25 mouse cellular contexts compared by ENCODE assay signal in the genomic region with DNA sequence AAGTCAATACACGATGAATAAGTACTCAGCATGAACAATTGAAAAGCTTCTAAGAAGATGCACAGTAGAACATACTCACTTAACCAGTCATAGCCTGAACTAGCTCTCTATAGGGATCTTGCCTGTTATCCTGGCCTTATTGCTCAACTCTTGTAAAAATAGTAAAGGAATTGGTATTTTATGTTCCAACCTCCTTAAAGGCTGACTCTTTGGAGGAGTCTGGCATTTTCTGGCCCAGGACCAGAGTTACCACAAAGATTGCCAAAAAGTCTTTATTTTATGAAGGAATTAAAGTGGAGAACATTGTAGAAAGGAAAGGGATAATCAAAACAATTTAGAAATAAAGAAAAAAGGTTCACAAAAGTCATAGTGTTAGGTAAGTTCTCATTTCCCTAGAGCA. TPM values are rescaled to one million over a fixed set of nuclear protein-coding genes. Genes with fewer than 3 reads are reported as not detected.
"Had no signal": no experiment of that assay in that cellular context is flagged by ENCODE, and none has a peak within 500 bp of the region (broad histone marks: within the 10 kb centered on the region; RNA-seq: fewer than 3 reads in every experiment).

No protein-coding gene starts in this region.

- H3K27me3 ChIP-seq: heart, embryonic 12.5 days; hindbrain, embryonic 12.5 days; intestine, embryonic 15.5 days; kidney, embryonic 15.5 days; limb, embryonic 12.5 days; liver, embryonic 12.5 days had no signal

- DNase-seq: gastrocnemius, adult 2 months; gastrocnemius, postnatal 10 days; gastrocnemius, postnatal 25 days; heart, adult 18-20 months; heart, postnatal 10 days; heart, postnatal 4 days; kidney, adult 18-20 months; kidney, adult 8-10 months; kidney, postnatal 14 days; kidney, postnatal 36 days; layer of hippocampus, adult 9-11 months; layer of hippocampus, postnatal 36 days; left cerebral cortex, postnatal 4 days had no signal

- H3K4me2 ChIP-seq: heart, embryonic 12.5 days; hindbrain, embryonic 12.5 days; hindbrain, embryonic 14.5 days; intestine, embryonic 15.5 days; kidney, embryonic 15.5 days; limb, embryonic 12.5 days; liver, embryonic 12.5 days had no signal

- H3K4me3 ChIP-seq: gastrocnemius, adult 2 months; heart, embryonic 10.5 days; heart, embryonic 12.5 days; hindbrain, embryonic 10.5 days; hindbrain, embryonic 12.5 days; intestine, embryonic 15.5 days; kidney, embryonic 15.5 days; limb, embryonic 12.5 days; liver, embryonic 12.5 days had no signal

- ATAC-seq: hindbrain, embryonic 16.5 days; inflammation-experienced regulatory T-cells, adult 6 months; intestine, embryonic 15.5 days; intestine, postnatal 0 days; liver, embryonic 12.5 days had no signal

- H3K36me3 ChIP-seq: heart, embryonic 10.5 days; heart, embryonic 12.5 days; hindbrain, embryonic 10.5 days; hindbrain, embryonic 12.5 days; intestine, embryonic 15.5 days; kidney, embryonic 15.5 days; limb, embryonic 12.5 days; liver, embryonic 12.5 days had no signal

RNA-seq across cellular contexts. Expression of a gene that starts 21.2 kb away (rescaled TPM):
- polyA plus RNA-seq: inflammation-experienced regulatory T-cells, adult 6 months had no signal
